ENCODE assay signal across 13 mouse cellular contexts in the genomic region with DNA sequence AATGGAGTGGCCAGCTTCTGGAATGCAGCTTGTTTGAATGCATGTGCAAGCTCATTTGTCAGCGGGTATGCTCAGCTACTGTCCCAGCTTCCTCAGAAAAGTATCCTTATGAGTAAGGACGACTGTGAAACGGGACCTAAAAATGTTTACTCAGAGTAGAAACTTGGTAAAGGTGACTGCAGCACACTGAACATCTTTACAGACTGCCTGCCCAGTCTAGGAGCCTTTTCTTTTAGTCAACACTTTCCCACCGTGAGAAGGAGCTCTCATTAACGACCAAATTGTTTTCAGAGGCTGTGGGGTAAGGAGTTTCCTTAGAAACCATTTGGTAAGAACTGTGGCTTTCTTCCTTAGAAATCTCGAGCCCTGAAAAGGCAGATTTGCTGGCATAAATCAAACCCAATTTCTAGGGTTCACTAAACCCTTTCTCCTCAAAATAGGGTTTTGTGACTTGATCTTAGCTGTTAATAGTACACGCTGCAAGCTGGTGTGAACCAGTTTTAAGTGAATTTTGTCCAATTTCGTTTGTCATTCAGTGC. TPM values are rescaled to one million over a fixed set of nuclear protein-coding genes. Genes with fewer than 3 reads are reported as not detected.
DNase-seq lines count a peak whose midpoint lies in the region; ATAC-seq and TF ChIP-seq lines count a peak whose summit lies in the region.
"Had no signal": no experiment of that assay in that cellular context is flagged by ENCODE, and none has a peak within 500 bp of the region (broad histone marks: within the 10 kb centered on the region; RNA-seq: fewer than 3 reads in every experiment).

No protein-coding gene starts in this region.

- peak; percentile 66 for TF ChIP-seq EP300 in CH12.LX (IDR thresholded peaks at IDR 0.05; ENCODE audit: low read length)

- TF ChIP-seq RAD21 in CH12.LX (IDR thresholded peaks at IDR 0.05; ENCODE audit: low read depth, low read length): no peak

- peak; percentile 81 for ATAC-seq in forebrain, postnatal 0 days
- peak; percentile 60 for ATAC-seq in midbrain, embryonic 12.5 days (ENCODE audit: low FRiP score, low read depth)
- no peak for ATAC-seq in megakaryocyte, adult 5-6 weeks (ENCODE audit: poor library complexity, severe bottlenecking)
- no peak for ATAC-seq in heart, embryonic 11.5 days (replicated peaks; ENCODE audit: insufficient number of reproducible peaks, low FRiP score, low TSS enrichment)

- in situ Hi-C loops in CH12.LX (cut with MboI; ENCODE audit: low pct_ligation_motif_present, low pct_unique_long_range_greater_than_20kb, low sequenced_read_pairs): no loop called here

- no peak overlapping the region for H3K4me2 ChIP-seq in CH12.LX (ENCODE audit: insufficient read depth, low read depth, poor library complexity, severe bottlenecking)
- H3K4me2 ChIP-seq in forebrain, postnatal 0 days (ENCODE audit: low read depth): no peak overlapping the region
- H3K4me2 ChIP-seq in midbrain, embryonic 12.5 days (replicated peaks): no peak overlapping the region; the same call in 1 of the 2 replicates
- no peak overlapping the region for H3K4me2 ChIP-seq in heart, embryonic 11.5 days
- H3K4me2 ChIP-seq: limb, embryonic 15.5 days had no signal

- H3K4me1 ChIP-seq in CH12.LX (ENCODE audit: control insufficient read depth in 1 of 2, insufficient read depth in 2 of 2): peaks cover 26 to 57% of the 10 kb centered on the region in 2 experiments
- H3K4me1 ChIP-seq in forebrain, postnatal 0 days (ENCODE audit: insufficient read depth): no peaks in the 10 kb centered on the region
- peaks cover 25% of the 10 kb centered on the region for H3K4me1 ChIP-seq in midbrain, embryonic 12.5 days
- H3K4me1 ChIP-seq in heart, embryonic 11.5 days (ENCODE audit: control insufficient read depth, insufficient read depth, low read length): no peaks in the 10 kb centered on the region
- H3K4me1 ChIP-seq: limb, embryonic 15.5 days had no signal

- no peaks in the 10 kb centered on the region for H3K27me3 ChIP-seq in CH12.LX (replicated peaks)
- no peaks in the 10 kb centered on the region for H3K27me3 ChIP-seq in forebrain, postnatal 0 days (ENCODE audit: insufficient read depth, low read length)
- no peaks in the 10 kb centered on the region for H3K27me3 ChIP-seq in midbrain, embryonic 12.5 days
- H3K27me3 ChIP-seq in heart, embryonic 11.5 days (ENCODE audit: control insufficient read depth, insufficient read depth, low read length): no peaks in the 10 kb centered on the region
- H3K27me3 ChIP-seq: limb, embryonic 15.5 days had no signal

- no peaks in the 10 kb centered on the region for H3K36me3 ChIP-seq in CH12.LX (replicated peaks in 1 of 2; ENCODE audit: control insufficient read depth in 1 of 2, insufficient read depth in 1 of 2, low read length in 1 of 2)
- no peaks in the 10 kb centered on the region for H3K36me3 ChIP-seq in forebrain, postnatal 0 days (ENCODE audit: insufficient read depth)
- no peaks in the 10 kb centered on the region for H3K36me3 ChIP-seq in midbrain, embryonic 12.5 days
- H3K36me3 ChIP-seq in heart, embryonic 11.5 days (ENCODE audit: control insufficient read depth, insufficient read depth, low read length): no peaks in the 10 kb centered on the region
- H3K36me3 ChIP-seq: limb, embryonic 15.5 days had no signal

- H3K79me2 ChIP-seq in CH12.LX (replicated peaks; ENCODE audit: control insufficient read depth, extremely low read depth, insufficient read depth, poor library complexity, severe bottlenecking): no peaks in the 10 kb centered on the region

- dilution Hi-C loops in CH12.LX (cut with MboI; ENCODE audit: extremely low pct_ligation_motif_present, extremely low pct_unique_long_range_greater_than_20kb, low sequenced_read_pairs): no loop called here

- no peak for TF ChIP-seq CTCF in CH12.LX (conservative IDR thresholded peaks at IDR 0.05 in 1 of 2, IDR thresholded peaks at IDR 0.05 in 1 of 2; ENCODE audit: low read depth in 2 of 2, low read length in 2 of 2)
- TF ChIP-seq CTCF in forebrain, postnatal 0 days (IDR thresholded peaks at IDR 0.05; ENCODE audit: low read depth): no peak

- peaks cover 11% of the 10 kb centered on the region for H3K9me3 ChIP-seq in CH12.LX (replicated peaks; ENCODE audit: low read length)
- no peaks in the 10 kb centered on the region for H3K9me3 ChIP-seq in forebrain, postnatal 0 days (ENCODE audit: low read length)
- no peaks in the 10 kb centered on the region for H3K9me3 ChIP-seq in midbrain, embryonic 12.5 days
- H3K9me3 ChIP-seq in heart, embryonic 11.5 days (replicated peaks; ENCODE audit: control insufficient read depth, low read length): no peaks in the 10 kb centered on the region
- H3K9me3 ChIP-seq: limb, embryonic 15.5 days had no signal

- no peak for DNase-seq in CH12.LX (ENCODE audit: extremely low read depth)
- DNase-seq in brain, adult 2 months (ENCODE audit: low read depth, low spot score): peak; percentile 12
- peak; percentile 58 for DNase-seq in forebrain, postnatal 0 days
- DNase-seq in gastrocnemius, postnatal 14 days: no peak
- DNase-seq: adrenal gland, adult 2 months; gastrocnemius, postnatal 10 days; kidney, postnatal 36 days; lung, postnatal 4 days; thymus, postnatal 4 days had no signal

- H3K9ac ChIP-seq in CH12.LX (ENCODE audit: insufficient read depth, low read depth): no peak overlapping the region
- no peak overlapping the region for H3K9ac ChIP-seq in forebrain, postnatal 0 days
- H3K9ac ChIP-seq in midbrain, embryonic 12.5 days (replicated peaks): no peak overlapping the region
- H3K9ac ChIP-seq in heart, embryonic 11.5 days (ENCODE audit: low read depth, low read length): no peak overlapping the region
- H3K9ac ChIP-seq: limb, embryonic 15.5 days had no signal

- no peak for TF ChIP-seq POLR2A in CH12.LX (IDR thresholded peaks at IDR 0.05; ENCODE audit: low read depth, low read length)

- H3K4me3 ChIP-seq in CH12.LX (replicated peaks in 1 of 3; ENCODE audit: low read depth in 2 of 3, low read length in 2 of 3, poor library complexity in 1 of 3): no peak overlapping the region
- no peak overlapping the region for H3K4me3 ChIP-seq in forebrain, postnatal 0 days (ENCODE audit: low read depth, low read length)
- H3K4me3 ChIP-seq in midbrain, embryonic 12.5 days: no peak overlapping the region
- no peak overlapping the region for H3K4me3 ChIP-seq in heart, embryonic 11.5 days (ENCODE audit: low read depth, low read length)
- H3K4me3 ChIP-seq: limb, embryonic 15.5 days had no signal

- H3K27ac ChIP-seq in CH12.LX (ENCODE audit: insufficient read depth, low read depth): no peak overlapping the region
- H3K27ac ChIP-seq in forebrain, postnatal 0 days (ENCODE audit: low read depth, low read length): 0 out of 2 replicates have a peak overlapping the region, but pooled peaks have one; percentile 29
- H3K27ac ChIP-seq in midbrain, embryonic 12.5 days (replicated peaks): 0 out of 2 replicates have a peak overlapping the region, but pooled peaks have one; percentile 49
- no peak overlapping the region for H3K27ac ChIP-seq in heart, embryonic 11.5 days (ENCODE audit: low read depth, low read length)
- H3K27ac ChIP-seq: limb, embryonic 15.5 days had no signal

- 3% methylated on average over 8 of the region's 8 CpGs for WGBS in forebrain, postnatal 0 days
- 7% methylated on average over 8 of the region's 8 CpGs for WGBS in midbrain, embryonic 12.5 days
- WGBS in heart, embryonic 11.5 days (ENCODE audit: insufficient replicate concordance): 36% methylated on average over 8 of the region's 8 CpGs

- intact Hi-C loops in gastrocnemius, postnatal 14 days (cut with DNase I; ENCODE audit: low total_unique reads): no loop called here

TF ChIP-seq in CH12.LX, 34 proteins besides CTCF, POLR2A, EP300 and RAD21:
- TF ChIP-seq ZKSCAN1 (IDR thresholded peaks at IDR 0.05; ENCODE audit: borderline replicate concordance, low read depth, low read length): no peak
- no peak for TF ChIP-seq NELFE (IDR thresholded peaks at IDR 0.05; ENCODE audit: low read depth, low read length)
- TF ChIP-seq ELF1 (IDR thresholded peaks at IDR 0.05; ENCODE audit: low read depth, low read length): no peak
- TF ChIP-seq PAX5 (IDR thresholded peaks at IDR 0.05; ENCODE audit: low read length): no peak
- peak; percentile 57 for TF ChIP-seq IRF4 (IDR thresholded peaks at IDR 0.05; ENCODE audit: low read depth, low read length)
- TF ChIP-seq TBP (conservative IDR thresholded peaks at IDR 0.05; ENCODE audit: low read depth, low read length): no peak
- no peak for TF ChIP-seq ETS1 (conservative IDR thresholded peaks at IDR 0.05; ENCODE audit: low read depth, low read length)
- TF ChIP-seq JUND (conservative IDR thresholded peaks at IDR 0.05; ENCODE audit: low read depth, low read length): 0 out of 2 replicates have a peak, but pooled peaks have one; percentile 39
- no peak for TF ChIP-seq MYC (IDR thresholded peaks at IDR 0.05; ENCODE audit: low read depth, low read length)
- TF ChIP-seq MAZ (IDR thresholded peaks at IDR 0.05; ENCODE audit: low read depth, low read length): no peak
- TF ChIP-seq CHD2 (IDR thresholded peaks at IDR 0.05; ENCODE audit: low read length): no peak
- peak; percentile 75 for TF ChIP-seq BHLHE40 (IDR thresholded peaks at IDR 0.05; ENCODE audit: low read depth, low read length)
- no peak for TF ChIP-seq MEF2A (IDR thresholded peaks at IDR 0.05; ENCODE audit: borderline replicate concordance, low read depth, low read length)

RNA-seq across cellular contexts. Expression of a gene that starts 31.1 kb away (rescaled TPM):
- 37.0 and 41.4 TPM in 2 replicates for total RNA-seq in CH12.LX (2012; rRNA removed)
- 70.0 and 74.3 TPM in 2 replicates for total RNA-seq in CH12.LX (2014; rRNA removed)
- polyA plus RNA-seq in CH12.LX (2012; ENCODE audit: insufficient read length, low read depth): 54.1 and 55.1 TPM in 2 replicates
- total RNA-seq in forebrain, postnatal 0 days (2014; rRNA removed): 16.8 and 20.0 TPM in 2 replicates
- 19.4 and 20.1 TPM in 2 replicates for polyA plus RNA-seq in forebrain, postnatal 0 days (2015; fragmentation: Nextera tagmentation; extraction: Ambion mirVana)
- 26.5 and 26.8 TPM in 2 replicates for polyA plus RNA-seq in midbrain, embryonic 12.5 days (2016; fragmentation: Nextera tagmentation; extraction: Ambion mirVana)
- 1 to 10 TPM; 7.2 to 9.7 TPM for total RNA-seq in gastrocnemius, postnatal 14 days (2021)
- total RNA-seq in megakaryocyte, adult 5-6 weeks (2015): 10.2 and 15.6 TPM in 2 replicates
- 26.8 and 27.3 TPM in 2 replicates for total RNA-seq in megakaryocyte, adult 5-6 weeks (2017)
- 20.0 and 22.0 TPM in 2 replicates for polyA plus RNA-seq in heart, embryonic 11.5 days (2014; fragmentation: Nextera tagmentation; extraction: Ambion mirVana)

Comparison
In these comparisons a context has a peak if more than half of its experiments do, and no peak if none do; other contexts are left out.
1. DNase-seq: peak in brain, adult 2 months (single experiment) and forebrain, postnatal 0 days (single experiment); none in CH12.LX (single experiment) and gastrocnemius, postnatal 14 days (single experiment).
2. H3K27ac ChIP-seq: peak in forebrain, postnatal 0 days (single experiment) and midbrain, embryonic 12.5 days (single experiment); none in CH12.LX (single experiment) and heart, embryonic 11.5 days (single experiment).
3. ATAC-seq: peak in forebrain, postnatal 0 days (single experiment) and midbrain, embryonic 12.5 days (single experiment); none in megakaryocyte, adult 5-6 weeks (single experiment) and heart, embryonic 11.5 days (single experiment).